Mouse (Mus musculus): ENCODE measurements around the gene C4b.

- TF ChIP-seq CTCF (IDR thresholded peaks at IDR 0.05; ENCODE audit: low read depth) (no peak), EP300 (optimal IDR thresholded peaks at IDR 0.05) (no peak)
These were observed 53.2 kb downstream of the C4b start for GRCm38 (mm10) chr17:34690458-34690857.
